Mouse (Mus musculus) granulocyte monocyte progenitor cell, adult 5-6 weeks (primary cell): ENCODE results near the gene Kcnc2. TPM values are rescaled to one million over a fixed set of nuclear protein-coding genes. Genes with fewer than 3 reads are reported as not detected.
"Not testable (repeated sequence)": the region's sequence is repeated elsewhere in the genome, so short reads cannot be mapped to it uniquely, and the experiment has no call there.

ENCODE experiments used
- ATAC-seq: replicated peaks from 2 replicates; pipeline ENCODE4 v1.8.0; 2016; ENCODE audit warnings: mild to moderate bottlenecking, moderate TSS enrichment, inconsistent platforms; ENCODE audit not compliant: poor library complexity, severe bottlenecking
- total RNA-seq, 2 experiments: library from RNA; stranded (forward) in 1 of 2; stranded (reverse) in 1 of 2; fragments of 200-712, 200-1000 nt in 1 of 2; fragments of >200 nt in 1 of 2; fragmentation: Nextera tagmentation in 1 of 2; gene quantifications; 2 replicates each; pipeline ENCODE4 v1.2.3; 2014 to 2017

Gene Kcnc2
- not detected in 2 replicates for total RNA-seq (2014; fragmentation: Nextera tagmentation)
- total RNA-seq (2017), result not detected in 2 replicates

GRCm38 (mm10) chr10:112270887-112271802 is at the start of gene Kcnc2:
Gene Kcnc2 (plus strand): TSS chr10:112271121.
- 0 out of 2 replicates have a peak, but pooled peaks have one; percentile 11 for ATAC-seq

DNA sequence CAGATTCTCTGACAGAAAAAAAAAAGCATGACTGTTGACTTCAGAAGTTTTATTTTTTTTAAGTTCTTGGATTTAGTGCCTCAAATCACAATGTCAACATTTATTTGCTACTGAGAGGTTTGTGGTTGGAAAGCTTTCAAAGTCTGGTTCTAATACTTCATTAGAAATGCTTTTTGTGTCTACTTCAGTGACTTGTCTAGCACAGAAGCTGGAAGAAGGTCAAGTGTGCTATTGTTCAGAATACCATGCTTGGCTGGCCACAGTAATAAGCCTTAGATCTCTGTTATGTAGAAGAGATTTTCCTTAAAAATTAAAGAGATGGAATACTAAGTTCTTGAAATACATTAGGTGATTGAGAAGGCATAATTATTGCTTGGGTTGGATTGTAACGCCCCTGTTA is 43.8 kb upstream of the Kcnc2 start:
- ATAC-seq, result no peak

DNA sequence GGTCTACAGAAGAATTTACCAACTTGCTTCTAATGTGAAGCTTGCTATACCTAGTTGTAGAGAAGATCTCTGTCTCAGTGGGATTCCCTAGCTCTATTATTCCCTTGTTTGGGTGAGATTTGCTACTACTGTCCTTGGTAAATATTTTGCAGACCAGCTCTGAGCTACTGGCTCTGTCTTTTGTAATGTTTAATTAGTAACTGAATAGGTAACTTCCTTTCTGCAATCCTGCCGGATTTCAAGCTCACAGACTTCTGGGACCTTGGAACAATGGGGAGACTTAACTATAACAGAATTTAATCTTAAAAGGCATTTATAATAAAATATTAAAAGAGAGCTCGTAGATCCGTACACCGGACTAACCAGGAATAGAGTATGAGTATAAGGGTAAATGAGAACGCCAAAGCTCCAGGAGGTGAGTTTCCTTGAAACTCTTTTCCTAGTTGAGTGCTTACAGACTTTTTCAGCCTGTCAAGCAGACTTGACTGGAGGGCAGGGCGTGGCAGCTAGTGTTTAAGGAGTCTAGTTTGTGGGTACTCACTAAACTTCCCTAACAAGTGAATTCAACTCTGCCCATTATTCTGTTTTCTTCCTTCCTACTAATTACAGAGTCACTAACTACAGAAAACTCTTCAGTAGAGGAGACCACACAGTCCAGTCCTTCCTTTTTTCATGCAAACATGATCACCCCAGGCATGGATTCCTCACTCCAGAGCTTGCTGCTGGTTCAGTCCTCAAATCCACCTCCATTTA is 41.7 kb upstream of the Kcnc2 start:
- not testable (repeated sequence) for ATAC-seq

DNA sequence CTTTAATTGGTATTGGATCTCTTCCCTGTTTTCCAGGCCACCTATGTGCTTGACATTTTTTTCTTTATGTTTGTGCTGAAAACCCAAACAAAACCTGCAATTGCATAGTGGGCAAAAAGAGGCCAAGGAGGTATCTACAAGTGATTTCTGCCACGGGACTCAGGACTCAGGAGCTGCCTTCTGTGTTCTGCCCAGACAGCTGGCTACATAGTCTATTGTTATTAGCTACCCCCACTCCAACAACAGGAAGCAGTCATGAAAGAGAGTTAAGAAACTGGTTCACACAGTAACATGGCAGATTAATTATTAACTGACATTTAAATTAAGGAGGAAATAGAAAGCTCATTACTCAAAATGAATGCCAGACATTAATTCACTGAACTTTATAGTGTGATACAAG is 38.2 kb upstream of the Kcnc2 start:
- not testable (repeated sequence) for ATAC-seq

GRCm38 (mm10) chr10:112235396-112235940 is 35.5 kb upstream of the Kcnc2 start:
- ATAC-seq, result not testable (repeated sequence)

- ATAC-seq, result no peak
Measured at GRCm38 (mm10) chr10:112248273-112248672, 22.6 kb upstream of the Kcnc2 start.

GRCm38 (mm10) chr10:112263467-112263866 is 7.5 kb upstream of the Kcnc2 start:
- ATAC-seq, result no peak

- ATAC-seq, result no peak
Measured at GRCm38 (mm10) chr10:112269481-112269880, 1.4 kb upstream of the Kcnc2 start.

DNA sequence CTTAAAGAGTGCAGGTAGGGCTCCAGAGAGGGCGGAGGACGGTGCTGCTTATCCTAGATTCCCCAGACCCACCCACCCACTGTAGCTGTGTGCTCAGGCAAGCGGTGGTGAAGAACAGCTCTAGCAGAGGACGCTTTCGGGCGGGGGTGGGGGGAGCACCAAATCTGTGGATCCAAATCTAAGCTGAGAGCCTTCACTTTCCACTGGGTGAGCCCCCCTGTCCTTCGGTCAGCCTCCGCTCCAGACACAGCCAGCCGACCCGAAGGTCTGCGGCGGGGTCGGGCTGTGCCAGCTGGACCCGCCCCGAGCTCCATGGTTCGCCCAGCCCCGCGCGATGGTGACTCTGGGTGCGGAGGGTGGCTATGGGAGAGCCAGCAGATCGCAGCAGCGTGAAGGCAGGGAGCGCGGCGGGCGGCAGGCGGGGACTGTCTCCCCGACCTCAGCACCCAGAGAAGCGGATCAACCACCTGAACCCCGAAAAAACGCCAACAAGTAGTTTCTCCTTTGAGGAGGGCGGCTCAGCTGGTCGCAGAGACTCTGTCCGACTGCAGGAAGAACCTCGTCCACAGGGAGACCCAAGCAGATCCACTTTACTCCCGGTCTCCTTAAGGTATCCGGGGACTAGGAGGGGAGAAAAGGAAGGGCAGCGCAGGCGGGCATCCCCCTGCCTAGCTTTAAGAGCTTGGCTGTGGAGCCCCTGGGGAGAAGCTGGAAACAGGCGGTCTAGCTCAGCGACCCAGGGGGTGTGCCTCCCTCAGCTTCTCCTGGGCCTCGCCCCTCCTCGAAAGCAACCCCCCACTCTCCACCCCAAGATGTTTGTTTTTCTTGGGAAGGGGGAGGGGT is 761 bp upstream of the Kcnc2 start:
- peak; percentile 32; the same call in 1 of the 2 replicates for ATAC-seq

- ATAC-seq, result peak; percentile 58
Measured at GRCm38 (mm10) chr10:112271803-112272165, 863 bp downstream of the Kcnc2 start.

GRCm38 (mm10) chr10:112272171-112272570 is 1.2 kb downstream of the Kcnc2 start:
- ATAC-seq, result no peak

DNA sequence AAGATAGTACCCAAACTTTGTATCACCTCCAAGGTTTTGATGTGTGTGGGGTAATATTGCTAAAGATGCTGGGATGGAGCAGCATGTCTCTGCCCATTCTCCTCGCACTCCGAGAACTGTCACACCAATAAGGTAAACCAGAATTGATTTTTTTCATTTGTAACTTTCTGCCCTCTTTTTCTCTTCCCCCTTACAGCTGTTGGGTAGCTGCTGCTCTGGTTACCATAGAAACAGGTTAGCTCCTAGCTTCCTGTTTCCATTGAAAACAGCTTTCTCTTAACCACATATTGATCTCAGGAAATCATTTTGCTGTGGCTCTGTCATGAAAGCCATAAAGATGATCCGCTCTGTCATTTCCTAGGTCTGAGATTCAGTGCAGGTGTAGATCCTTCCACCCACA is 7.1 kb downstream of the Kcnc2 start:
- no peak for ATAC-seq

GRCm38 (mm10) chr10:112315136-112315535 is 44.2 kb downstream of the Kcnc2 start:
- ATAC-seq, result no peak

DNA sequence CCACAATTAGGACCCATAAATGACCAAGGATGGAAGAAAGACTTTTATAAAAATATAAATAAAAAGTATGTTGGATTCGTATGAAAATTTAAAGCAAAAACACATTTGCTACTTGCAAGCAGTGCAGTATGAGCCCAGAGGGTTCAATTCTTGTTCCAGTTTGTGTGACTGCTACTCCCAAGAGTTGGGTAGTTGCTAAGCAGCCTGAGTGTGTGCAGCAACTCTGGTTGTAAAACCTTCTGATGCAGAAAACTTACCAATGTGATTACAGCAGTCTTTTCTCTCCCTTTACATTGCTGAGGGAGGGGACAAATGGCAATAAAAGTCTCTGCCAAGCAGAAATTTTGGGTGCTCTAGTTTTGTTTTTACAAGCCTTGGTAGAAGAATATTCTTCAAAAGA is 46.9 kb downstream of the Kcnc2 start:
- no peak for ATAC-seq

GRCm38 (mm10) chr10:112357669-112358362 is 86.9 kb downstream of the Kcnc2 start:
- no peak for ATAC-seq

- ATAC-seq, result no peak
Measured at GRCm38 (mm10) chr10:112358363-112358704, 87.4 kb downstream of the Kcnc2 start.

GRCm38 (mm10) chr10:112360704-112361103 is 89.8 kb downstream of the Kcnc2 start:
- ATAC-seq, result no peak

DNA sequence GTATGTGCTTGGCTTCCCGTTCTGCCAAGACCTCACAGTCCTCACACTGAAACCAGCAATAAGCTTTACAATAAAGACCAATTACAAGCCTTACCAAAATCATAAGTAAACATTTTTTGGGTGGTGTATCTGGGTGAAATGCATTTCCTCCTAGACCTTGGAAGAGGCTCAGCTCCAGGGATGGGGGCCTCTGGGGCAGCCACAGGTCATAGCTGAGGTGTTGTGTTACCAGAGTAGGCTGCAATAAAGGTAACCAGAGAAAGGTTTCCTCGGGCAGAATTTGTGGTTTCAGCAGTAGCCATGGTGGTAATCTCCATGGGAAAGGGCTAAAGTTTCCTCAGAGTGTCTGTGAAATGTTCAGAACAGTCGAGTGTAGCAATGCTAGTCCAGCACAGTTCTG is 97.4 kb downstream of the Kcnc2 start:
- no peak for ATAC-seq

DNA sequence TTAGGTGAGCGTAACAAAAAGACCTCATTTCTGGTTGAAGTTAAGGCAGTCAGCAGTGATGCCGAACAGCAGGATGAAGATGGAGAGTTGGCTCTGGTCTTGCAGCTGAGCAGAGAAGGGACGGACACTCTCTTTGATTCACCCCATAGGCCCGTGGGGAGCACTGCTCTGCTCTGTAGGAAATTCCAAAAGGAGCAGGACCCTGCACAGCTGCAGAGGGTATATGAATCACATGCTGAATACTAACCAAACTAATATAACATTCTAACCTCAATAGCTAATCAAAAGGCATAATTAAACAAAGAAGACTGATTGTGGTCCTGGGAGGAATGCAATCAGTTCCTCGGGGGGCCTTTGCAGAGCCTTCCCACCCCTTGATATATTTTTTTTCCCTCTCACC is 106.2 kb downstream of the Kcnc2 start:
- ATAC-seq, result no peak

DNA sequence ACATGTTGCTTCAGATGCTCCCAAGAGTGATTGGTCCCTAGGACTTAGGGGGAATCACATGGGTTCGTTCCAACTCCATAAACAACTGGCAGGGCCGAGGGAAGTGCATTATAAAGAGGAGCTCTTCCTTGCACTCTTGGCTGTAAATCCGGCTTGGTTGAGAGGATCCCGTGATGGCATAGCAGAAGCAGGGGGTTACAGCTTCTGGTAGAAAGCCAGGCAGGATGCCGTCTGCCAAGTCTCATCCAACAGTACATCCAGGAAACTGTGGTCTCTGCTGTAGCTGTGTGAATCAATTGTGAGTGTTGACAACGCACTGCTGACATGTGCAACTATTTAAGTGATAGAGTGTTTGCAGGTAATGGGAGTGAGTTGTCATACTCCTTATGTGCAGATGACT is 107.5 kb downstream of the Kcnc2 start:
- ATAC-seq, result no peak
